8 mouse cellular contexts compared by ENCODE assay signal in the genomic region with DNA sequence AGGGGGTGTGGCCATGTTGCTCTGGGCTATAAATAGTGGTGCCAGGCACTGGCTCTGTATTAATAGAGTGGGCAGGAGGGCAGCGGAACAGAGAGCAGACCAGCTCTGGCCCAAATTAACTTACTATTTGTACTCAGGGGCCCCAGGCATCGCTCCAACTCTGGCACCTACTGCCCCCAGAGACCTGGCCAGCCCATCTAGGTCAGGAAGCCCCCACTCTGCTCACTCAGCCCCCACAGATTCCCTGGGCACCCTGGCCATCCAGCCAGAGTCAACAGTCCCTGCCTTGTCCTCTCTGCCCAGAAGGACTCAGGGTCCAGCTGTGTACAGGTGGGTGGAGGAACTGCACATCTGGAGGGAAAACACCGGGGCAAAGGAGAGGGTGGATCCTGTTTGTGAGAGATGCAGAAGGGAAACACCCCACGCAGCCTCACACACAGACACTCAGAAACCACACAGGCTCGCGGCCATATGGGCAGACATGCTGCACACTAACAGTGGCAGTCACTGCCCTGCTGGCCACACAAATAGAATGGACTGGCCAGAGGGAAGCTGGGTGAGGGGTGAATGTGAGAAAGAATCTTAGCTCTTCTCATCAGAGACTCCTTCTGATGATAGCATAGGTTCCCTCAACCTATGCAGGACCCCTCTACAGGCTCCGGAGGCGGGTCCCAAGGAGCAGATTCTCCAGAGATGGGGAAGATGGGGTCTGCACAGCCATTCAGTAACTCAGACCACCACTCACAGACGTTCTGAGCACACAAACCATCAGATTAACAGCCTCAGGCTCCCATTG. TPM values are rescaled to one million over a fixed set of nuclear protein-coding genes. Genes with fewer than 3 reads are reported as not detected.
DNase-seq lines count a peak whose midpoint lies in the region; ATAC-seq and TF ChIP-seq lines count a peak whose summit lies in the region.

No protein-coding gene starts in this region.

- no peak for TF ChIP-seq POLR2A in limb, embryonic 14.5 days (IDR thresholded peaks at IDR 0.05; ENCODE audit: borderline replicate concordance, extremely low read depth, insufficient read depth, insufficient read length)

- no peaks in the 10 kb centered on the region for H3K27me3 ChIP-seq in heart, embryonic 15.5 days
- no peaks in the 10 kb centered on the region for H3K27me3 ChIP-seq in limb, embryonic 14.5 days (ENCODE audit: control insufficient read depth, insufficient read depth, low read length)

- intact Hi-C loops in heart, postnatal 25 days (cut with DNase I): loop anchor here (5.0 kb wide), 1 partner anchor 47 kb away; the partner anchor contains the start of genes Arcn1 and Ift46

- peak overlapping the region; percentile 65 for H3K9ac ChIP-seq in heart, embryonic 15.5 days
- peak overlapping the region; percentile 75 for H3K9ac ChIP-seq in limb, embryonic 14.5 days (ENCODE audit: low read depth, low read length, severe bottlenecking)

- no peak for ATAC-seq in heart, embryonic 15.5 days (replicated peaks; ENCODE audit: insufficient number of reproducible peaks, insufficient read depth, low FRiP score, low read depth)
- ATAC-seq in limb, embryonic 14.5 days (ENCODE audit: low FRiP score, low read depth): peak; percentile 5; the same call in 1 of the 2 replicates

- peak; percentile 97 for DNase-seq in heart, adult 11 months
- no peak for DNase-seq in heart, postnatal 25 days (ENCODE audit: low spot score)
- peak; percentile 67 for DNase-seq in A20 (ENCODE audit: low read depth, low spot score)
- DNase-seq in cerebellum, adult 8-10 months: peak; percentile 65
- no peak for DNase-seq in limb, embryonic 14.5 days (ENCODE audit: low spot score)
- peak; percentile 44 for DNase-seq in right cerebral cortex, postnatal 4 days
- no peak for DNase-seq in urinary bladder, postnatal 36 days (ENCODE audit: low spot score in 2 of 2)

- peaks cover 75% of the 10 kb centered on the region for H3K4me1 ChIP-seq in heart, embryonic 15.5 days (replicated peaks)
- peaks cover 24% of the 10 kb centered on the region for H3K4me1 ChIP-seq in limb, embryonic 14.5 days (ENCODE audit: control insufficient read depth, insufficient read depth, low read length)

- peak overlapping the region; percentile 59 for H3K4me3 ChIP-seq in heart, embryonic 15.5 days
- H3K4me3 ChIP-seq in limb, embryonic 14.5 days (replicated peaks; ENCODE audit: low read length): peak overlapping the region; percentile 67

- H3K36me3 ChIP-seq in heart, embryonic 15.5 days: peaks cover 11% of the 10 kb centered on the region
- peaks cover 47% of the 10 kb centered on the region for H3K36me3 ChIP-seq in limb, embryonic 14.5 days (ENCODE audit: control insufficient read depth, insufficient read depth, low read length)

- peak overlapping the region; percentile 73 for H3K4me2 ChIP-seq in heart, embryonic 15.5 days
- peak overlapping the region; percentile 81 for H3K4me2 ChIP-seq in limb, embryonic 14.5 days (replicated peaks; ENCODE audit: low read depth, low read length, severe bottlenecking)

- WGBS in heart, embryonic 15.5 days: 14% methylated on average over 9 of the region's 9 CpGs
- 13% methylated on average over 9 of the region's 9 CpGs for WGBS in limb, embryonic 14.5 days

- peak overlapping the region; percentile 78 for H3K27ac ChIP-seq in heart, embryonic 15.5 days
- H3K27ac ChIP-seq in limb, embryonic 14.5 days (replicated peaks; ENCODE audit: low read depth, low read length): 0 out of 2 replicates have a peak overlapping the region, but pooled peaks have one; percentile 55

- no peaks in the 10 kb centered on the region for H3K9me3 ChIP-seq in heart, embryonic 15.5 days (replicated peaks)
- no peaks in the 10 kb centered on the region for H3K9me3 ChIP-seq in limb, embryonic 14.5 days (ENCODE audit: control insufficient read depth, low read length)

RNA-seq across cellular contexts. Expression of gene Phldb1, which starts 14.4 kb away (rescaled TPM):
- total RNA-seq in heart, postnatal 25 days (2021): 100 to 1,000 TPM; 115 to 121 TPM
- polyA plus RNA-seq in heart, embryonic 15.5 days (2015; fragmentation: Nextera tagmentation; extraction: Ambion mirVana): 23.7 and 31.3 TPM in 2 replicates
- 85.6 and 113 TPM in 2 replicates for polyA plus RNA-seq in limb, embryonic 14.5 days (2012; rRNA removed)
- polyA plus RNA-seq in limb, embryonic 14.5 days (2014; fragmentation: Nextera tagmentation; extraction: Ambion mirVana): 36.5 and 46.2 TPM in 2 replicates

RNA-seq across cellular contexts. Expression of gene Arcn1, which starts 47.1 kb away (rescaled TPM):
- 10 to 100 TPM; 85.4 to 85.5 TPM for total RNA-seq in heart, postnatal 25 days (2021)
- polyA plus RNA-seq in heart, embryonic 15.5 days (2015; fragmentation: Nextera tagmentation; extraction: Ambion mirVana): 106 and 125 TPM in 2 replicates
- 105 and 111 TPM in 2 replicates for polyA plus RNA-seq in limb, embryonic 14.5 days (2012; rRNA removed)
- polyA plus RNA-seq in limb, embryonic 14.5 days (2014; fragmentation: Nextera tagmentation; extraction: Ambion mirVana): 221 and 234 TPM in 2 replicates

RNA-seq across cellular contexts. Expression of gene Ift46, which starts 47.2 kb away (rescaled TPM):
- total RNA-seq in heart, postnatal 25 days (2021): 10 to 100 TPM; 32.0 to 39.5 TPM
- polyA plus RNA-seq in heart, embryonic 15.5 days (2015; fragmentation: Nextera tagmentation; extraction: Ambion mirVana): 54.3 and 66.6 TPM in 2 replicates
- 109 and 116 TPM in 2 replicates for polyA plus RNA-seq in limb, embryonic 14.5 days (2012; rRNA removed)
- 123 and 131 TPM in 2 replicates for polyA plus RNA-seq in limb, embryonic 14.5 days (2014; fragmentation: Nextera tagmentation; extraction: Ambion mirVana)

RNA-seq across cellular contexts. Expression of gene Treh, which starts 47.5 kb away (rescaled TPM):
- total RNA-seq in heart, postnatal 25 days (2021): not detected
- polyA plus RNA-seq in heart, embryonic 15.5 days (2015; fragmentation: Nextera tagmentation; extraction: Ambion mirVana): not detected in 2 replicates
- polyA plus RNA-seq in limb, embryonic 14.5 days (2012; rRNA removed): not detected in 2 replicates
- polyA plus RNA-seq in limb, embryonic 14.5 days (2014; fragmentation: Nextera tagmentation; extraction: Ambion mirVana): not detected in 2 replicates

Comparison
In these comparisons a context has a peak if more than half of its experiments do, and no peak if none do; other contexts are left out.
1. DNase-seq: peak in heart, adult 11 months (single experiment), A20 (single experiment), cerebellum, adult 8-10 months (single experiment) and right cerebral cortex, postnatal 4 days (single experiment); none in heart, postnatal 25 days (single experiment), limb, embryonic 14.5 days (single experiment) and urinary bladder, postnatal 36 days (0 of 2).